Mouse (Mus musculus) lung, embryonic 16.5 days (tissue): ENCODE results near the gene Mynn. TPM values are rescaled to one million over a fixed set of nuclear protein-coding genes. Genes with fewer than 3 reads are reported as not detected.

ENCODE experiments used
- ATAC-seq: fragments of 200-750 bp; cut with Nextera tagmentation; 2 replicates; pipeline ENCODE4 v1.8.0; 2017; ENCODE audit warnings: low read depth, mild to moderate bottlenecking, moderate library complexity
- H3K27ac ChIP-seq: fragments of 300-500 bp; sonication (generic); 2 replicates; pipeline ENCODE4 v1.5.1; 2014; ENCODE audit warnings: mild to moderate bottlenecking, control low read depth, low read length
- H3K27me3 ChIP-seq: fragments of 300-500 bp; sonication (generic); 2 replicates; pipeline ENCODE4 v1.6.1; 2014; ENCODE audit warnings: low read depth, low read length, mixed read lengths; ENCODE audit not compliant: control insufficient read depth, insufficient read depth
- H3K36me3 ChIP-seq: fragments of 300-500 bp; sonication (generic); 2 replicates; pipeline ENCODE4 v1.6.1; 2014; ENCODE audit warnings: low read length; ENCODE audit not compliant: control insufficient read depth, insufficient read depth
- H3K4me1 ChIP-seq: fragments of 300-500 bp; sonication (generic); replicated peaks from 2 replicates; pipeline ENCODE4 v1.6.1; 2014; ENCODE audit warnings: low read length, mixed read lengths; ENCODE audit not compliant: control insufficient read depth, insufficient read depth
- H3K4me2 ChIP-seq: fragments of 300-500 bp; sonication (generic); 2 replicates; pipeline ENCODE4 v1.6.1; 2014; ENCODE audit warnings: low read depth, low read length, control low read depth
- H3K4me3 ChIP-seq: fragments of 300-500 bp; sonication (generic); 2 replicates; pipeline ENCODE4 v1.5.1; 2014; ENCODE audit warnings: mild to moderate bottlenecking, low read length, control low read depth
- H3K9ac ChIP-seq: fragments of 300-500 bp; sonication (generic); 2 replicates; pipeline ENCODE4 v1.6.1; 2014; ENCODE audit warnings: low read length, control low read depth
- H3K9me3 ChIP-seq: fragments of 300-500 bp; sonication (generic); 2 replicates; pipeline ENCODE4 v1.6.1; 2016; ENCODE audit warnings: low read length; ENCODE audit not compliant: control insufficient read depth
- WGBS: fragments of 180-500 bp; shearing (Covaris S2); extraction: QIAGEN DNeasy Blood & Tissue Kit; methylation state at CpG from one replicate; pipeline ENCODE4 v1.1.7; 2014; 5-methylcytosine and 5-hydroxymethylcytosine counted together
- polyA plus RNA-seq: library from polyadenylated mRNA; unstranded; fragments of >200 nt; fragmentation: Nextera tagmentation; extraction: Ambion mirVana; gene quantifications from 2 replicates; pipeline ENCODE4 v1.2.1, GENCODE M21; 2015

Mynn gene
- polyA plus RNA-seq, 1 experiment from 2014 or later, result 32.8 TPM

DNA sequence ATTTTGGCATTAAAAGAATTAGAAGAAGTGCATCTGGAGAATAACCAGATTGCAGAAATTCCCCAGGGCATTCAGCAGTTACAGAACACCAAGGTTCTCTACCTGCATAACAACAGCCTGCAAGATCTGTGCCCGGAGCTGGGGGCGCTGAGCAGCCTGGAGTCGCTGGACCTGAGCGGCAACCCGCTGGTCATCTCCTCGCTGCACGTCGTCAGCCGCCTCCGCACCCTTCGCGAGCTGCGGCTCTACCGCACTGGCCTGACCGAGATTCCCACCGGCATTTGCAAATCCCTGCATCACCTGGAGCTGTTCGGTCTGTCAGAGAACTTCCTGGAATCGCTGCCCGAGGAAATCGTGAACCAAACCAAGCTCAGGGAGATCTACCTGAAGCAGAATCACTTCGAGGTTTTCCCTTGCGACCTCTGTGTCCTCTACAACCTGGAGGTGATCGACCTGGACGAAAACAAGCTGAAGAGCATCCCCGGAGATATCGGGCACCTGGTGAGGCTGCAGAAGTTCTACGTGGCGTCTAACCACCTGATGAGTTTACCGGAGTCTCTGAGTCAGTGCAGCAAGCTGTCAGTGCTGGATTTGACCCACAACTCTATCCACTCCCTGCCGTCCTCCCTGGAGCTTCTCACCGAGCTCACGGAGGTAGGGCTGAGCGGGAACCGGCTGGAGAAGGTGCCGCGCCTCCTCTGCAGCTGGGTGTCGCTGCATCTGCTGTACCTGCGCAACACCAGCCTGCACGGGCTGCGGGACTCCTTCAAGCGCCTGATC, 48.4 kb downstream of the Mynn start:
- H3K9ac ChIP-seq, result peak overlapping the region; percentile 37
- H3K4me3 ChIP-seq, result peak overlapping the region; percentile 48
- peak overlapping the region; percentile 76 for H3K4me2 ChIP-seq
- H3K27me3 ChIP-seq, result peaks cover 17% of the 10 kb centered on the region
- H3K36me3 ChIP-seq, result no peaks in the 10 kb centered on the region
- H3K9me3 ChIP-seq, result no peaks in the 10 kb centered on the region
- 0 out of 2 replicates have a peak, but pooled peaks have one; percentile 55 for ATAC-seq
- no peak overlapping the region for H3K27ac ChIP-seq
- H3K4me1 ChIP-seq, result peaks cover 10% of the 10 kb centered on the region; the same call in 1 of the 2 replicates
- WGBS, result 1% methylated on average over 41 of the region's 41 CpGs

DNA sequence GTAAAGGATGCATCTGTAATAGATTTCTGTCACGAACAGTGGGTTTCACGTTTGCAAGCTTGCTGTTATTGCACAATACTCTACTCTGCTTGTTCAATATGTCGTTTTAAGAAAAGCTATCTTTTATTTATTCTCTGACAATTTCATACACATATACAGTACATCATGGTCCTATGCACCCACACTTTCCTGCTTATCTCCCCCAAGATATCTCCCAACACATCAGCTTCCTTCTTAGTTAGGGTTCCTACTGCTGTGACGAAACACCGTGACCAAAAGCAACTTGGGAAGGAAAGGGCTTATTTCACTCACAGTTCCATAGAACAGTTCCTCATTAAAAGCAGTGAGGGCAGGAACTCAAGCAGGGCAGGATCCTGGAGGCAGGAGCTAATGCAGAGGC, 54.1 kb downstream of the Mynn start:
- no peaks in the 10 kb centered on the region for H3K4me1 ChIP-seq
- H3K4me2 ChIP-seq, result no peak overlapping the region
- no peak overlapping the region for H3K4me3 ChIP-seq
- H3K36me3 ChIP-seq, result no peaks in the 10 kb centered on the region
- 61% methylated on average over 5 of the region's 5 CpGs for WGBS
- H3K27me3 ChIP-seq, result peaks cover 2% of the 10 kb centered on the region; the same call in 1 of the 2 replicates
- H3K27ac ChIP-seq, result no peak overlapping the region
- no peaks in the 10 kb centered on the region for H3K9me3 ChIP-seq
- no peak overlapping the region for H3K9ac ChIP-seq
- ATAC-seq, result no peak

GRCm38 (mm10) chr3:30658486-30658885, 56.6 kb downstream of the Mynn start:
- H3K4me2 ChIP-seq, result no peak overlapping the region

More at GRCm38 (mm10) chr3:30658486-30658885, 56.6 kb downstream of the Mynn start:
- Histone ChIP-seq H3K9ac (no peak overlapping the region), H3K9me3 (no peaks in the 10 kb centered on the region), H3K27ac (no peak overlapping the region), H3K4me3 (no peak overlapping the region), H3K36me3 (no peaks in the 10 kb centered on the region), H3K4me1 (no peaks in the 10 kb centered on the region), H3K27me3 (no peaks in the 10 kb centered on the region)
- no peak for ATAC-seq
- 79% methylated on average over 9 of the region's 9 CpGs for WGBS

Other genes with a start within 250 kb of the Mynn start
- 69.5 and 73.4 TPM in 2 replicates for gene Mecom, start 54.1 kb upstream of the Mynn start, polyA plus RNA-seq
- 0.10 TPM in 1 of 2 replicates, not detected in the other for gene Actrt3, start 2.1 kb upstream of the Mynn start, polyA plus RNA-seq
- not detected in 2 replicates for gene Lrriq4, start 42.4 kb downstream of the Mynn start, polyA plus RNA-seq
- 6.4 and 6.7 TPM in 2 replicates for gene Lrrc34, start 45.8 kb downstream of the Mynn start, polyA plus RNA-seq
- 0.49 and 0.55 TPM in 2 replicates for gene Lrrc31, start 97.8 kb downstream of the Mynn start, polyA plus RNA-seq
- not detected in 2 replicates for gene Samd7, start 144.2 kb downstream of the Mynn start, polyA plus RNA-seq
- gene Sec62, start 190.8 kb downstream of the Mynn start, polyA plus RNA-seq, result 80.0 and 96.2 TPM in 2 replicates